Mouse (Mus musculus): ENCODE measurements at regions not wholly inside any gene's neighbourhood (a gene's known extent, or its start where the extent isn't known, plus 50 kb on each side); places are given as distances from the start of the nearest gene placed in this dataset.

- no peak overlapping the region for H3K4me3 ChIP-seq (replicated peaks)
- 19% methylated on average over 9 of the region's 9 CpGs for WGBS
- H3K4me2 ChIP-seq: 0 out of 2 replicates have a peak overlapping the region, but pooled peaks have one; percentile 5
- H3K9me3 ChIP-seq: no peaks in the 10 kb centered on the region
- no peaks in the 10 kb centered on the region for H3K36me3 ChIP-seq
- no peak overlapping the region for H3K27ac ChIP-seq
- no peak overlapping the region for H3K9ac ChIP-seq
- no peak for ATAC-seq (ENCODE audit: insufficient read depth, low FRiP score, low read depth)
- H3K4me1 ChIP-seq: 0 out of 2 replicates have a peak, but pooled peaks cover 5% of the 10 kb centered on the region
- no peaks in the 10 kb centered on the region for H3K27me3 ChIP-seq (replicated peaks)
Measured at GRCm38 (mm10) chr10:84019381-84019780, 296.7 kb downstream of the 1500009L16Rik start.

DNA sequence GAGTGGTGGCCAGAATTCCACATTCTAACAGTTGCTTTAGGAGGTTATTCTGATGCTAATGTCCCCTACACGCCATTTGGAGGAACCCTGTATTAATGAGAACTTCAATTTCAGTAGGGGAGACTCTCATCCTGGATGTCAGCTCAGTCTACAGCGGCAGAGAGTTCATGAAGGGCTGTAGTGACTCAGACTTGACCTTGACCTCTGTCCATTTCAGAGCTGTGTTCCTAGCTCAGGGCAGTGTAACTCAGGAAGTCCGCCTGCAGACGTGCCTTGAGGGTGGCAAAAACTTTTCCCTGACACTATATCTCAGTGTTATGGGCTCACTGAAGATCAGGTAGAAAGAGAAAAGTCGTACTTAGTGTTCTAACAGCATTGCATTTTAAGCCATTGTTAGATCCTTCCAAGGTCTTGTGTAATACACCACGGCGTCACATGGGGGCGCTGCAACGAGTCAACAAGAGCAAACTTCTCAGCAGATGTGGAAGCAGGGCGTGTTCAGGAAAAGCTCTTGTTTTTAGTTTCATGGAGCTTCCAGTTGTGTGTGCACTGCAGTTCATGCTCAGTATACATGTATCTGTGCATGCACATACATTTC is 297.5 kb downstream of the 1500009L16Rik start:
- H3K27me3 ChIP-seq (replicated peaks): no peaks in the 10 kb centered on the region
- H3K27ac ChIP-seq: no peak overlapping the region
- H3K36me3 ChIP-seq: no peaks in the 10 kb centered on the region
- H3K4me2 ChIP-seq: no peak overlapping the region
- no peak for ATAC-seq (ENCODE audit: insufficient read depth, low FRiP score, low read depth)
- WGBS: 51% methylated on average over 10 of the region's 10 CpGs
- H3K9me3 ChIP-seq: no peaks in the 10 kb centered on the region
- H3K4me1 ChIP-seq: 0 out of 2 replicates have a peak, but pooled peaks cover 6% of the 10 kb centered on the region
- H3K9ac ChIP-seq: no peak overlapping the region
- no peak overlapping the region for H3K4me3 ChIP-seq (replicated peaks)

- H3K36me3 ChIP-seq: no peaks in the 10 kb centered on the region
- ATAC-seq (ENCODE audit: insufficient read depth, low FRiP score, low read depth): no peak; the same call in 1 of the 2 replicates
- 65% methylated on average over 12 of the region's 12 CpGs for WGBS
Measured at GRCm38 (mm10) chr10:84021167-84022120, 298.8 kb downstream of the 1500009L16Rik start.

DNA sequence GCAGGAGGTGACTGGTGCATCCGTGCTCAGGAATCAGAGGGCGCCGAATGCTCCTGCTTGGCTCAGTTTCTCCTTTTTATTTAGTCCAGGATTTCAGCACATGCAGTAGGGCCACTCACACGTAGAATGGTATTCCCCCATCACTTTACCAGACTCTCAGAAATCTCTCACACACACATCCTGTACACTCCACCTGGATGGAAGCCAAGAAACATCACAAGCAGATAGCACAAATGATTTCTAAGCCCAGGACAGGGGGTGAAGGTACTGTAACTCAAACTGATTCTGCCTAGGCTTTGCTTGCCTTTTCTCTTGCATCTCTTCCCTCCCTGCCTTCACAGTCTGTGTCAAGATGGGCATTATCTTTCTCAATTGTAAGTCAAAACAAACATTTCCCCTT is 301.6 kb downstream of the 1500009L16Rik start:
- WGBS: 65% methylated on average over 4 of the region's 4 CpGs
- Histone ChIP-seq H3K27me3 (replicated peaks) (no peaks in the 10 kb centered on the region), H3K4me3 (replicated peaks) (no peak overlapping the region), H3K27ac (no peak overlapping the region), H3K36me3 (no peaks in the 10 kb centered on the region), H3K9ac (no peak overlapping the region), H3K9me3 (no peaks in the 10 kb centered on the region), H3K4me1 (0 out of 2 replicates have a peak, but pooled peaks cover 6% of the 10 kb centered on the region), H3K4me2 (no peak overlapping the region)
- no peak for ATAC-seq (ENCODE audit: insufficient read depth, low FRiP score, low read depth)

More at GRCm38 (mm10) chr10:84021167-84022120, 298.8 kb downstream of the 1500009L16Rik start:
- Histone ChIP-seq H3K4me3 (replicated peaks) (no peak overlapping the region), H3K4me2 (no peak overlapping the region), H3K27me3 (replicated peaks) (no peaks in the 10 kb centered on the region), H3K9me3 (no peaks in the 10 kb centered on the region), H3K27ac (no peak overlapping the region), H3K9ac (no peak overlapping the region), H3K4me1 (0 out of 2 replicates have a peak, but pooled peaks cover 6% of the 10 kb centered on the region)

- 64% methylated on average over 8 of the region's 8 CpGs for WGBS
- no peak for ATAC-seq (ENCODE audit: insufficient read depth, low FRiP score, low read depth)
- H3K9me3 ChIP-seq: no peaks in the 10 kb centered on the region
Measured at GRCm38 (mm10) chr10:84024901-84025300, 302.2 kb downstream of the 1500009L16Rik start.

DNA sequence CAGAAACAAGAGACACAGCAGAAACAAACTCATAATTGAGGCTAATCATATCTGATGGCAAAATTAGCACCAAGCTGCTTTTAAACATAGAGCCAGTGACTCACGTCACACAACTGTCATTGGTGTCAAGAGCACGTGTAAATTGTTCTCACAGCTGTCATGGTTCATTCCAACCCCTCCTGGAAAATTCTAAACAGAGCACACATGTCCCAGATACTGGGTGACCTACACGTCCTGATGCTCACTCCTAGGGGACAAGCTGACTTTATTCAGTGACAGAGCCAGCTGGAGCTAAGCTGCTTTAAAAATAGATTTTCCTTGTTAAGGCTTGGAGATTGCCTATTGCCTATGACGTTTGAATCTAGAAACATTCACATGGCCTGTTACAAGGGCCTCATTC is 304.1 kb downstream of the 1500009L16Rik start:
- Histone ChIP-seq H3K27me3 (replicated peaks) (no peaks in the 10 kb centered on the region), H3K27ac (no peak overlapping the region), H3K9me3 (no peaks in the 10 kb centered on the region), H3K4me3 (replicated peaks) (no peak overlapping the region), H3K36me3 (no peaks in the 10 kb centered on the region), H3K4me1 (0 out of 2 replicates have a peak, but pooled peaks cover 6% of the 10 kb centered on the region), H3K4me2 (no peak overlapping the region), H3K9ac (no peak overlapping the region)
- no peak for ATAC-seq (ENCODE audit: insufficient read depth, low FRiP score, low read depth)
- 65% methylated on average over 4 of the region's 4 CpGs for WGBS

More at GRCm38 (mm10) chr10:84024901-84025300, 302.2 kb downstream of the 1500009L16Rik start:
- no peak overlapping the region for H3K4me3 ChIP-seq (replicated peaks)
- H3K9ac ChIP-seq: no peak overlapping the region
- 0 out of 2 replicates have a peak, but pooled peaks cover 6% of the 10 kb centered on the region for H3K4me1 ChIP-seq
- H3K36me3 ChIP-seq: no peaks in the 10 kb centered on the region
- H3K27me3 ChIP-seq (replicated peaks): no peaks in the 10 kb centered on the region
- H3K27ac ChIP-seq: no peak overlapping the region
- no peak overlapping the region for H3K4me2 ChIP-seq

GRCm38 (mm10) chr10:84036131-84036877 is 313.6 kb downstream of the 1500009L16Rik start:
- H3K9me3 ChIP-seq: no peaks in the 10 kb centered on the region
- H3K27ac ChIP-seq: no peak overlapping the region
- H3K4me1 ChIP-seq: no peaks in the 10 kb centered on the region
- no peak overlapping the region for H3K9ac ChIP-seq
- no peaks in the 10 kb centered on the region for H3K27me3 ChIP-seq (replicated peaks)
- H3K36me3 ChIP-seq: no peaks in the 10 kb centered on the region
- H3K4me2 ChIP-seq: no peak overlapping the region
- WGBS: 60% methylated on average over 11 of the region's 11 CpGs
- ATAC-seq (ENCODE audit: insufficient read depth, low FRiP score, low read depth): no peak
- H3K4me3 ChIP-seq (replicated peaks): no peak overlapping the region

DNA sequence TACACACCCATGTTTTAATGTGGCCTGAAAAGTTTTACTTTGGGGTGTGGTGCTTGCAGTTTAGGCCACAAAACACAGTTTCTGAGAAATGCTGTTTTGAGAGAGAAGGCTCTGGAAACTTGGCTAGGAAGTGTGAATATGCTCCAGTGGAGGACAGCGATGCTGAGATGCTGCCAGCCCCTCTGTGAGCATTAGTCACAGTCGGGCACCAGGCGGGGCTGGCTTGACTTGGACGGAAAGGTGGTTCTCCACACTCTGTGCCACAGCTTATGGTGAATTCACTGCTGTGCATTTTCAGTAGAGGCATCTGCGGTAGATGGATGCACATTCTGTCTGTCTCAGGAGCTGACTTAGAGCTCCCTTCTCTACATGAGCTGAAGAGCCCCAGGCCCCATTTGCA is 326.0 kb downstream of the 1500009L16Rik start:
- ATAC-seq (ENCODE audit: insufficient read depth, low FRiP score, low read depth): no peak
- H3K4me2 ChIP-seq: no peak overlapping the region
- H3K27me3 ChIP-seq (replicated peaks): no peaks in the 10 kb centered on the region
- no peak overlapping the region for H3K27ac ChIP-seq
- H3K4me1 ChIP-seq: no peaks in the 10 kb centered on the region
- H3K9me3 ChIP-seq: no peaks in the 10 kb centered on the region
- H3K4me3 ChIP-seq (replicated peaks): no peak overlapping the region
- WGBS: 67% methylated on average over 5 of the region's 5 CpGs
- no peaks in the 10 kb centered on the region for H3K36me3 ChIP-seq
- no peak overlapping the region for H3K9ac ChIP-seq

DNA sequence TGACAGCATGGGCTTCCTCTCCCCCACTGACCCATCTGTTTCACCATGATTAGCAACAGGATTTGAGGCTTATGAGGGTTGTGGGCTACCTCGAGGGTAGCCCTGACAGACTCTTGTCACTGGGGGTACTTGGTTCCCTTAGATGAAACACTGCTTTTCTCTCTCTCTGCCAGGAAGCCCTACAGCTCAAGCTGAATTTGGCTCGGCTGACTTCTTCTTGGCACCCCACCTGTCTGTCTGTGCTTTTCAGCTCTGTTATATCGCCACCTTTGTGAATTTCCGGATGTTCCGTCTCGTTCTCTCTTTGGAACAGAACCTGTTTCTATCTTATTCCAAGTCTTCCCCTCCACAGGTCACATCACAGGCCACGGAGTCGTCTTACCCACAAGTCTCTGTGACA is 330.0 kb downstream of the 1500009L16Rik start:
- no peak overlapping the region for H3K4me3 ChIP-seq (replicated peaks)
- H3K27me3 ChIP-seq (replicated peaks): no peaks in the 10 kb centered on the region
- no peak overlapping the region for H3K9ac ChIP-seq
- H3K9me3 ChIP-seq: no peaks in the 10 kb centered on the region
- no peak for ATAC-seq (ENCODE audit: insufficient read depth, low FRiP score, low read depth)
- no peak overlapping the region for H3K27ac ChIP-seq
- H3K4me2 ChIP-seq: no peak overlapping the region
- peaks cover 11% of the 10 kb centered on the region; the same call in 1 of the 2 replicates for H3K4me1 ChIP-seq
- no peaks in the 10 kb centered on the region for H3K36me3 ChIP-seq
- 84% methylated on average over 8 of the region's 8 CpGs for WGBS

DNA sequence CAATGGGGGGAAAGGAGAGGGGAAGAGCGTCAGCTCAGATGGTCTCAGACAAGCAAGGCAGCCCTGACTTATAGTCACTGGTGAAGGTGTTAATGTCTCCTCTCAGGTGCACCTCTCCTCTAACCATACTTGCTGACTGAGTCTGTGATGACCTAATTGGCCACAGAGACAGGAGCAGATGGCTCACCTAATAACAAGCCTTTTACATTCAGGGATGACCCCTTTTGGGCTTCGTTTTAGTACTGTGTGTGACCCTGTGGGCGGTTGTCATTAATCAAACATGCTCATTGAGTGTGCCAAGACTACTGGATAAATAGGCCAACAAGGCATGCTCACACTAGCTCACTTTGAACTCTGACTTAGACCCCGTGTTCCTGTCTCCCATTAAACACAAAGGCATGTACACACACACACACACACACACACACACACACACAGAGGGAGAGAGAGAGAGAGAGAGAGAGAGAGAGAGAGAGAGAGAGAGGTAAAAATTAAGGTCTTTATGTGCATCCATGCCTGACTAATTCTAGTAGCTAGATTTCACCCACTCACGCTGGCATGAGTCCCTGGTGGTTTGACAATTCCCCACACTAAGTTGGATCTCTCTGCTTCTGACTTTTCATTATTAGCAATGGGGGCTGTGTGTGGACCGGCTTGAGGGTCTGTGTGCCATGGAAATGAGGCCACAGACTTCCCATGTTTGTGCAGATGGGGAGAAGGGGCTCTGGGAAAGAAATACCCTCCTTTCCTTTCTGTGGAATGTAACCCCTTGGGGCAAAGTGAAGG is 332.1 kb downstream of the 1500009L16Rik start:
- Histone ChIP-seq H3K4me2 (no peak overlapping the region), H3K27me3 (replicated peaks) (no peaks in the 10 kb centered on the region), H3K9me3 (no peaks in the 10 kb centered on the region), H3K4me1 (peaks cover 11% of the 10 kb centered on the region; the same call in 1 of the 2 replicates), H3K36me3 (no peaks in the 10 kb centered on the region), H3K4me3 (replicated peaks) (no peak overlapping the region), H3K27ac (no peak overlapping the region), H3K9ac (no peak overlapping the region)
- no peak for ATAC-seq (ENCODE audit: insufficient read depth, low FRiP score, low read depth)
- 55% methylated on average over 6 of the region's 6 CpGs for WGBS

All from stomach, embryonic 15.5 days (tissue).